9 mouse cellular contexts compared by ENCODE assay signal in the genomic region with DNA sequence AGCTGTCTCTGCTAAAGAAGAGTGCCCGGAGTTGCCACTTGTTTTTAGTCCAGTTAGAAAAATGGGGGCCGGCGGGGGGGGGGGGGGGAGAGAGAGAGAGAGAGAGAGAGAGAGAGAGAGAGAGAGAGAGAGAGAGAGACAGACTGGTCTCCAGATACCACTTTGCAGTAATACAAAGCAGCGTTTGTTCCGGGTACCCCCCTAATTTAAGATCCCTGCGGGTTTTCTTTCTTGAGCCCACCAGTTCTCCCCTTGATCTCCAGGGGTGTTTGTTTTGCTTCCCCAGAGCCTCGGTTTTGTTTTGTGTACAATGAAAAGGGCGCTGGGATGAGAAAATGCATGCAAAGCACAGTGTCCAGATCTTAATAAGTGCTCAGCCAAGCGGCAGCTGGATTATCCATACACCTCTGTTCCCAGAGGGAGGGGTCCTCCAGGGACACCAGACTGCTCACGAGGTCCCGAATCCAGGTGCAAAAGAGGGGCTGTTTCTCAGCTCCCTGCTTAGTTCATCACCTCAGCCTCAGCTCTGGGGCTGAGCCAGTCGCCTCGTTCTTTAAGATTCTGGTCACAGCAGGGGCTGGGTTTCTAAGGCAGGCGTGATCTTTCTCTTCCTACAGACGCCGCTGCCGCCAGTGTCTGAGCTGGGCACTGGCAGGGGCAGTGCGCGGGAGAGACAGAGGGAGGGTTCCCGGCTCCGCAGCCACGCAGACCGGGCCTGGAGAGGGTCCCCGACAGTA. TPM values are rescaled to one million over a fixed set of nuclear protein-coding genes. Genes with fewer than 3 reads are reported as not detected.
DNase-seq lines count a peak whose midpoint lies in the region; ATAC-seq and TF ChIP-seq lines count a peak whose summit lies in the region.
"Had no signal": no experiment of that assay in that cellular context is flagged by ENCODE, and none has a peak within 500 bp of the region (broad histone marks: within the 10 kb centered on the region; RNA-seq: fewer than 3 reads in every experiment).

A gene (plus strand): TSS at position 608 of the 737 bp plus-strand sequence.

- TF ChIP-seq CTCF in cerebellum, adult 2 months (IDR thresholded peaks at IDR 0.05; ENCODE audit: borderline replicate concordance, insufficient read depth, low read depth, low read length) = no peak
- TF ChIP-seq CTCF in stomach, postnatal 0 days (IDR thresholded peaks at IDR 0.05; ENCODE audit: low read depth) = no peak

- no peaks in the 10 kb centered on the region for H3K4me1 ChIP-seq in cerebellum, adult 2 months (ENCODE audit: control insufficient read depth, insufficient read depth, low read length)
- H3K4me1 ChIP-seq in lung, embryonic 15.5 days = no peaks in the 10 kb centered on the region
- 0 out of 2 replicates have a peak, but pooled peaks cover 6% of the 10 kb centered on the region for H3K4me1 ChIP-seq in hindbrain, embryonic 14.5 days (replicated peaks; ENCODE audit: control insufficient read depth, insufficient read depth, low read length)
- H3K4me1 ChIP-seq in limb, embryonic 15.5 days = no peaks in the 10 kb centered on the region
- H3K4me1 ChIP-seq in stomach, postnatal 0 days (replicated peaks; ENCODE audit: control insufficient read depth, insufficient read depth) = no peaks in the 10 kb centered on the region

- ATAC-seq in lung, embryonic 15.5 days (ENCODE audit: borderline replicate concordance, extremely low read depth, low FRiP score, low TSS enrichment) = peak; percentile 35; the same call in 1 of the 2 replicates
- ATAC-seq in hindbrain, embryonic 14.5 days (ENCODE audit: low FRiP score) = peak; percentile 83
- no peak for ATAC-seq in limb, embryonic 15.5 days (ENCODE audit: insufficient number of reproducible peaks, low FRiP score, low TSS enrichment, low read depth)
- no peak for ATAC-seq in stomach, postnatal 0 days (ENCODE audit: low FRiP score, low TSS enrichment)

- H3K9ac ChIP-seq in lung, embryonic 15.5 days = peak within 1 kb of the TSS; percentile 24; the same call in 1 of the 2 replicates
- peak within 1 kb of the TSS; percentile 56 for H3K9ac ChIP-seq in hindbrain, embryonic 14.5 days
- no peak within 1 kb of the TSS for H3K9ac ChIP-seq in limb, embryonic 15.5 days
- H3K9ac ChIP-seq in stomach, postnatal 0 days (ENCODE audit: low read length) = no peak within 1 kb of the TSS

- peak within 1 kb of the TSS; percentile 68 for H3K4me2 ChIP-seq in lung, embryonic 15.5 days
- H3K4me2 ChIP-seq in hindbrain, embryonic 14.5 days (replicated peaks) = peak within 1 kb of the TSS; percentile 69
- H3K4me2 ChIP-seq in limb, embryonic 15.5 days = peak within 1 kb of the TSS; percentile 68
- peak within 1 kb of the TSS; percentile 54 for H3K4me2 ChIP-seq in stomach, postnatal 0 days (replicated peaks; ENCODE audit: low read depth)

- no peak for TF ChIP-seq POLR2A in cerebellum, adult 2 months (IDR thresholded peaks at IDR 0.05; ENCODE audit: borderline replicate concordance, insufficient read depth, low read length)

- H3K9me3 ChIP-seq in lung, embryonic 15.5 days = no peaks in the 10 kb centered on the region
- no peaks in the 10 kb centered on the region for H3K9me3 ChIP-seq in hindbrain, embryonic 14.5 days (ENCODE audit: control insufficient read depth, low read length)
- no peaks in the 10 kb centered on the region for H3K9me3 ChIP-seq in limb, embryonic 15.5 days
- no peaks in the 10 kb centered on the region for H3K9me3 ChIP-seq in stomach, postnatal 0 days (ENCODE audit: control insufficient read depth, low read length)

- H3K4me3 ChIP-seq in cerebellum, adult 2 months (replicated peaks; ENCODE audit: insufficient read depth, low read depth, low read length) = peak within 1 kb of the TSS; percentile 29
- peak within 1 kb of the TSS; percentile 35 for H3K4me3 ChIP-seq in lung, embryonic 15.5 days
- peak within 1 kb of the TSS; percentile 36 for H3K4me3 ChIP-seq in hindbrain, embryonic 14.5 days (replicated peaks; ENCODE audit: low read length)
- H3K4me3 ChIP-seq in limb, embryonic 15.5 days = peak within 1 kb of the TSS; percentile 37
- peak within 1 kb of the TSS; percentile 27 for H3K4me3 ChIP-seq in stomach, postnatal 0 days (ENCODE audit: low read depth, low read length)

- H3K27ac ChIP-seq in cerebellum, adult 2 months (ENCODE audit: insufficient read depth, low read length) = no peak within 1 kb of the TSS
- no peak within 1 kb of the TSS for H3K27ac ChIP-seq in lung, embryonic 15.5 days
- H3K27ac ChIP-seq in hindbrain, embryonic 14.5 days = peak within 1 kb of the TSS; percentile 38; the same call in 1 of the 2 replicates
- H3K27ac ChIP-seq in limb, embryonic 15.5 days = no peak within 1 kb of the TSS
- H3K27ac ChIP-seq in stomach, postnatal 0 days (replicated peaks) = no peak within 1 kb of the TSS

- DNase-seq in cerebellum, adult 2 months = peak; percentile 1 to 9
- DNase-seq in cerebellum, adult 18-20 months = no peak
- DNase-seq in lung, adult 18-20 months = no peak
- peak; percentile 49 for DNase-seq in hindbrain, embryonic 14.5 days (ENCODE audit: low spot score)
- DNase-seq in stomach, postnatal 0 days (ENCODE audit: low spot score) = peak; percentile 14
- no peak for DNase-seq in thymus, postnatal 25 days

- TF ChIP-seq EP300 in stomach, postnatal 0 days (optimal IDR thresholded peaks at IDR 0.05) = no peak

- no peaks in the 10 kb centered on the region for H3K27me3 ChIP-seq in cerebellum, adult 2 months (ENCODE audit: control insufficient read depth, insufficient read depth, low read length)
- peaks cover 36% of the 10 kb centered on the region for H3K27me3 ChIP-seq in lung, embryonic 15.5 days
- H3K27me3 ChIP-seq in hindbrain, embryonic 14.5 days (ENCODE audit: control insufficient read depth, insufficient read depth, low read length) = peaks cover 32% of the 10 kb centered on the region
- peaks cover 49% of the 10 kb centered on the region for H3K27me3 ChIP-seq in limb, embryonic 15.5 days
- no peaks in the 10 kb centered on the region for H3K27me3 ChIP-seq in stomach, postnatal 0 days (ENCODE audit: control insufficient read depth, insufficient read depth, low read length)

- 10% methylated on average over 24 of the region's 24 CpGs for WGBS in cerebellum, adult 2 months
- WGBS in lung, embryonic 15.5 days = 17% methylated on average over 23 of the region's 24 CpGs
- 19% methylated on average over 22 of the region's 24 CpGs for WGBS in hindbrain, embryonic 14.5 days
- WGBS in limb, embryonic 15.5 days = 28% methylated on average over 23 of the region's 24 CpGs
- WGBS in stomach, postnatal 0 days = 15% methylated on average over 23 of the region's 24 CpGs

- no peaks in the 10 kb centered on the region for H3K36me3 ChIP-seq in lung, embryonic 15.5 days
- no peaks in the 10 kb centered on the region for H3K36me3 ChIP-seq in hindbrain, embryonic 14.5 days (replicated peaks; ENCODE audit: control insufficient read depth, insufficient read depth)
- H3K36me3 ChIP-seq in limb, embryonic 15.5 days = no peaks in the 10 kb centered on the region
- no peaks in the 10 kb centered on the region for H3K36me3 ChIP-seq in stomach, postnatal 0 days (ENCODE audit: control insufficient read depth, insufficient read depth, low read length)

RNA-seq across cellular contexts. Expression of the gene that starts here (rescaled TPM):
- polyA plus RNA-seq in cerebellum, adult 2 months (2012; rRNA removed) = 7.8 and 9.9 TPM in 2 replicates
- 0.04 and 0.05 TPM in 2 replicates for polyA plus RNA-seq in lung, embryonic 15.5 days (2015; fragmentation: Nextera tagmentation; extraction: Ambion mirVana)
- polyA plus RNA-seq in hindbrain, embryonic 14.5 days (2014; fragmentation: Nextera tagmentation; extraction: Ambion mirVana) = 4.2 and 4.5 TPM in 2 replicates
- 0.20 and 0.54 TPM in 2 replicates for polyA plus RNA-seq in limb, embryonic 15.5 days (2015; fragmentation: Nextera tagmentation; extraction: Ambion mirVana)
- 0.05 and 0.12 TPM in 2 replicates for polyA plus RNA-seq in stomach, postnatal 0 days (2015; fragmentation: Nextera tagmentation; extraction: Ambion mirVana)
- polyA plus RNA-seq: C2C12 had no signal

Comparison
In these comparisons a context has a peak if more than half of its experiments do, and no peak if none do; other contexts are left out.
1. DNase-seq: peak in cerebellum, adult 2 months (2 of 2) and hindbrain, embryonic 14.5 days (single experiment); none in cerebellum, adult 18-20 months (0 of 2), lung, adult 18-20 months (0 of 2) and thymus, postnatal 25 days (single experiment).
2. Peak in ATAC-seq, H3K4me3 ChIP-seq, H3K9ac ChIP-seq and H3K4me2 ChIP-seq in lung, embryonic 15.5 days; RNA of the gene not detected or under 1 TPM.
3. Peak in DNase-seq, H3K4me3 ChIP-seq and H3K4me2 ChIP-seq in stomach, postnatal 0 days; RNA of the gene not detected or under 1 TPM.
4. Peak in every context shown above with its lines, with median percentiles within 50 percentile points of each other: H3K4me3 ChIP-seq and H3K4me2 ChIP-seq.